Mouse (Mus musculus): ENCODE measurements around the gene Cct8l1. TPM values are rescaled to one million over a fixed set of nuclear protein-coding genes. Genes with fewer than 3 reads are reported as not detected.

Cct8l1 gene
- total RNA-seq, 2 experiments from 2014 or later, result 0.30 to 0.40 TPM

DNA sequence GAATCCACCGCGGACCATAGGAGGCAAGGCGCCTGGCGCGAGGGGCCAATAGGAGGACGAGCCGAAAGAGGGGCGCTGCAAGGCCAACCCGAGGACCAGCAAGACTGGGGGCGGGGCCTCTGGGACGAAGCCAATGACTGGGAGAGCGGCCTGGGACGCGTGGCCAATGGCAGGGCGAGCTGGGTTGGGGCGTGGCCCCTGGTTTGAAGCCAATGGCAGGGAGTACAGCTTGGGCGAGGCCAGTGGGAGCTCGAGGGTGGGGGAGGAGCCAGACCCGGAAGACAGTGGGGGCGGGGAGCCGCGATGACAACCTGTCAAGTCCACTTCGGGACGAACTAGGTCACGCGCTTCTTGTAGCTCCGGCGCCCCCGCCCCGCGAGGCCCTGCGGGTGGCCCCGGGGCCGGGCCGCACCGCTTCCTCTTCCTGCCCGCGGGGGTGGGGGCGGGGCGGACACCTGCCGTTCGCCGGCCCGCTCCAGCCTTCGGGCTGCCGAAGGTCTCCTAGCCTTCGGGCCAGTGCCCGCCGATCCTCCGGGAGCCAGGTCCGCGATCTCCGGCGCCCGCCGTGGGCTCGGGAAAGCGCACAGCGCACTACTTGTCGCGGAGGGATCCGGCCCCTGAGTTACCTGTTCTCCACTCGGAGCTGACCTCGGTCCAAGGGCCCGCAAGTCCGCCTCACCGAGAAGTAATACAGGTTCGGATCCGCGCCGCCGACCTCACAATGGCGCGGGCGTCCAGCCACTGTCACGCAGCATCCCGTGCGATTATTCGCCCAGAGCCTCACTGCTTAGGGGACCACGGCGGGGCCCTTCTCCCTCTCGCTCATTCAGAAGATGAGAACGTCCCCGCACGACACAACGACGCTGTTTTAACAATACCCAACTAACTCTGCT is 13.9 kb downstream of the Cct8l1 start:
- peak; percentile 100 for DNase-seq (ENCODE audit: low spot score in 2 of 2)

- DNase-seq (ENCODE audit: low spot score in 2 of 2), result no peak
These were observed 14.8 kb downstream of the Cct8l1 start for GRCm38 (mm10) chr5:25530629-25531028.

GRCm38 (mm10) chr5:25532256-25533147 is 16.6 kb downstream of the Cct8l1 start:
- DNase-seq (ENCODE audit: low spot score in 2 of 2), result peak in 1 of 2 experiments; percentile 35

DNA sequence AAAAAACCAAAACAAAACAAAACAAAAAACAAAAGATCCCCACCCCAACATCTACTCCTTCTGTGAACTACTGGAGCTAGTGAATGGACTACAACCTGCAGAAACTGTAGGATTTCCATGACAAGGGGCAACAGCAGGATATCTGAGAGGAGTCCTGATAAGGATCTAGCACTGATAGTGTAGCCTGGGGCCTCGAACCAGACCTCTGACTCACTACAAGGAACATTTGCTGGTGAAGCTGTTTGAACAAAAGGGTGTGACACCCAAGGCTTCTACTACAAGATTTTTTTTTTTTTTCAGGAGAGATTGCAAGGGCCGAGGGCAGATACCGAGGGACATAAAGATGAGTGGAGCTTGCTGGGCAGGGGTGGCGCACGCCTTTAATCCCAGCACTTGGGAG is 17.4 kb downstream of the Cct8l1 start:
- no peak for DNase-seq (ENCODE audit: low spot score in 2 of 2)

DNA sequence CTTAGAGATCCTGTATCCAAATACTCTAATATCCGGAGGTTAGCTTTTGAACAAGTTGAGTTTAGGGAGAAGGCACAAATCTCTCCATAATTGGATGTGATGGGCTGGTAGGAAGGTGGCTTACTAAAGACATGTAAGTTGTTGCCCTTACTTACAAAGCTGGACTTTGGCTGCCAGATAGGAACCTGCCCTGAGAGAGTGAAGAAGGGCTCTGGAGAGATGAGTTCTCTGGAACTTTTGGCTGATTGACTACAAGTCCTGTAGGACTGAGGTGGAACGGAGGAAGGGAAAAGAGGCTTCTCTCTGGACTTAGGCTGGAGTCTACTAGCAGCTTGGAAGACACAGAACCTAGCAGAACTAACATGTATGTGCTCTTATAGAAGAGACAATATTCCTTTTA is 19.7 kb downstream of the Cct8l1 start:
- DNase-seq (ENCODE audit: low spot score in 2 of 2), result no peak

GRCm38 (mm10) chr5:25536451-25536850 is 20.6 kb downstream of the Cct8l1 start:
- no peak for DNase-seq (ENCODE audit: low spot score in 2 of 2)

DNA sequence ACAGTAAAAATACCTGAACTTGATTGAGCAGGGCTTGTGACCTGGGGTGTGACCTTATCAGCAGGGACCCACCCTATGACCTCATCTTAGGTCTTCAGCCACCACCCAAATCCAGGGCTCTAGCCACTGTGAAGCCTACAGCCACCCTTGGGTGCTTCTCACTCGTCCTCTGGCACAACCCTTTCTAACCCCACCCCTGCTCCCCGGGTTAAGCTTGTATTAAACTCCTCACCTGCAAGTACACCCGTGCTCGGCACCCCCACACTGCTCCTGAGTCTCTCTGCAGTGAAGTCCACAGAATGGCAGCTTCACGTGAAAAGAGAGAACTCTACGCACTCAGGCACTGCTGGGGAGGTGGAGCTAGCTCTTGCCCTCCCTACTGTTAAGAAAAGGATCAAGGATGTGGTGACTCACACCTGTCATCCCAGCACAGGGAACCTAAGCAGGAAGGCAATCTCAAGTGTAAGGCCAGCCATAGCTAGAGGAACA is 21.1 kb downstream of the Cct8l1 start:
- no peak for DNase-seq (ENCODE audit: low spot score in 2 of 2)

DNA sequence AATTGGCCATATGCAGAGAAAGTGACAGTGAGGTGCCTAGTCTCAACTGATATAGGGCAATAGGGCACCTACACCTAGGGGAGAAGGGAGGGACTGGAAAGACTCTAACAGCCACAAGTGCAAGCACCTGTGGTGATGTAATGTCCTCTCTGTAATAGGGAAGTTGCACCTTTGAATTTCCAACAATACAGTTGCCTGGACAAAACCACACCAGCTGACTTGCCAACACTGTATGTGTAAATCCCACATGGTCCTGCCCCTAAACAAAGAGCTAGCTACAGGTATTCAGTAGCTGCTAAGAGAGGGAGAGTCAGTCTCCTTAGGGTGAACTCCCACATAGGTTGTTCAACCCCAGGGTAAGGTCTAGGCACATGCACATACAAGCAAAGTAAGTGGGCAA is 24.5 kb downstream of the Cct8l1 start:
- DNase-seq (ENCODE audit: low spot score in 2 of 2), result no peak

- no peak for DNase-seq (ENCODE audit: low spot score in 2 of 2)
These were observed 25.1 kb downstream of the Cct8l1 start for GRCm38 (mm10) chr5:25540921-25541320.

DNA sequence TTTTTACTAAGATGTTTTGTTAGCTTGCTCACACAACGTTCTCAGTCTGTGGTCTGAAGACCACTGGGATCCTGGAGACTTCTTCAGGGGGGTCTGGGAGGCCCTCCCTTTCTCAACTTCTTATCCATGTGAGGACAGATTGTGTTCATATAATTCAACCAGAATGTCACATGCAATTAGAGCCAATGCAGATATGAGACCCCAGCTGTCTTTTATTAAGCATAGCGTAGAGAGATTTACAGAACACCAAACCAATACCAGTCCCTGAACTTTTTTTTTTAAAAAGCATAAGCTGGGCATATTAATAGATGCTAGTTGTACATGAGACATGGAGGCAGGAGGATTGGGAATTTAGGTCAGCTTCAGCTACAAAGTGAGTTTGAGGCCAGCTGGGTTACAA is 25.8 kb downstream of the Cct8l1 start:
- DNase-seq (ENCODE audit: low spot score in 2 of 2), result no peak

DNA sequence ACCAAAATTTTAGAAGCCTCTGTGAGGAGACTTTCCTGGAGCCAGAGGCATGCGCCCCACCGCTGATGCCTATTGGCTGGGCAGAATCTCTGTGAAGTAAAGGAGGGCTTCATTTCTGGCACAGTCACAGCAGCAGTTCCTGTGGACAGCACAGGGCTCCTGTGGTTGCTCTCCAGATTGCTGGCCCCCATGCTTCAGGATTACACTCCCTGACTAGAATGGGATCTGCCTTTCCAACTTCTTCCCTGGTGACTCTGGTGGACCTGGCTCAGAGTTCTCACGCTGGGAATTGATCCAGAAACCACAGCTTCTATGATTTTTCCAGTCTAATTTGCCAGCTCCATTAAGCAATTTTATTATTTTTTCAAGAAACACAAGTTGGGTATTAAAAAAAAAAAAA is 28.2 kb downstream of the Cct8l1 start:
- DNase-seq (ENCODE audit: low spot score in 2 of 2), result no peak

DNA sequence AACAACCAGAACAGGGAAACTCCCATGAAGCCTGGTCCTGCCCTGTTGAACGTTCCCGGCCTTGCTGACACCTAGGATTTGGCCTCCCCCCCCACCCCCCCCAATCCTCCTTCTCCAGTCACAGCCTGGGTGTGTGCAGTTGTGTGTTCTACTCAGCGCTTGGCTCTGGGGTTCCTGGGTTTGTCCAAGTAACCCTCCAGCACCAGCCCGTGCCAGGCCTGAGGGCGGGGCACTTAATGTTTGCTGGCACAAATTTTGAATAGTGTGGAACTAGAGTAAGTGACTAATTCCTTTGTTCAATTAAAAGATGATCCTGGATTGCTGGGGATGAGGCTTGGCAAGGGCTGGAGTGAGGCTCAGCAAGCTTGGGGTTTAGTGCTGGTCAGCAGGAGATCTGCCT is 28.7 kb downstream of the Cct8l1 start:
- no peak for DNase-seq (ENCODE audit: low spot score in 2 of 2)

- no peak for DNase-seq (ENCODE audit: low spot score in 2 of 2)
These were observed 31.0 kb downstream of the Cct8l1 start for GRCm38 (mm10) chr5:25546912-25547311.

- no peak for DNase-seq (ENCODE audit: low spot score in 2 of 2)
These were observed 35.0 kb downstream of the Cct8l1 start for GRCm38 (mm10) chr5:25550912-25551311.

GRCm38 (mm10) chr5:25554210-25554609 is 38.3 kb downstream of the Cct8l1 start:
- no peak for DNase-seq (ENCODE audit: low spot score in 2 of 2)

DNA sequence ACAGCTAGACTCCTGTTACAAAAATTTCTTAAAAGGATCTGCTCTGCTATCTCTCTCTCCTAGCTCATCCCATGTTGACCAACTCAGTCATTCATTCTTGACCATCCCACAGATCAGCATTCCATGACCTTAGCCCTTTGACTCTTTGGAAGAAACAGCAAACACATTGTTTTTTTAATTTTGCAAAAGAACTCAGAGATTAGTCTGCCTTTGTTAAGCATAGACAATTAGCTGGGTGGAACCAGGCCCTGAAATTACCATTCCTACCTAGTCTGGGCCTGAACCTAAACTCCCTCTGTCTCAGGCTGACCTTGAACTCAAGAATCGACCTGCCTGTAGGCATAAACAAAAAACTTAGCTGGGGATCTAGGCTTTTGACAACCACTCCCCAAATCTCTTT is 38.8 kb downstream of the Cct8l1 start:
- no peak for DNase-seq (ENCODE audit: low spot score in 2 of 2)

DNA sequence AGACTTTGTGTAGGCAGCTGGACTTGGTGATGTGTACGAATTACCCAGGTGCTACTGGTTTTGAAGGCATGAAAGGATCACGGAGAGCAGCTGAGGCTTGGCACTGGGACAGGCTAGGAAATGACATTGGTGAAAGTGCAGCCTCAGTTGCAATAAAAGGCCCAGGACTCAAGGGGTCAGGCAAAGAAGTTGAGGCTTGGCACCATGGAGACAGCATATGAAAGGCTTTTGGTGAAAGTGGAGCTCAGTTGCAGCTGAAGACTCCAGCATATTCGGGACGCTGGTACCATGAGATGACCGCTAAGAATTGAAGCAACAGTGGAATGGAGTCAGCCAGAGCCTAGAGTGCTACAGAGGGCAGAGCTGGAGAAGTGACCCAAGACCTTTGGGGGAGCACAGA is 39.8 kb downstream of the Cct8l1 start:
- no peak for DNase-seq (ENCODE audit: low spot score in 2 of 2)

GRCm38 (mm10) chr5:25556363-25556762 is 40.5 kb downstream of the Cct8l1 start:
- no peak for DNase-seq (ENCODE audit: low spot score in 2 of 2)
